14 mouse cellular contexts compared by ENCODE assay signal in the genomic region with DNA sequence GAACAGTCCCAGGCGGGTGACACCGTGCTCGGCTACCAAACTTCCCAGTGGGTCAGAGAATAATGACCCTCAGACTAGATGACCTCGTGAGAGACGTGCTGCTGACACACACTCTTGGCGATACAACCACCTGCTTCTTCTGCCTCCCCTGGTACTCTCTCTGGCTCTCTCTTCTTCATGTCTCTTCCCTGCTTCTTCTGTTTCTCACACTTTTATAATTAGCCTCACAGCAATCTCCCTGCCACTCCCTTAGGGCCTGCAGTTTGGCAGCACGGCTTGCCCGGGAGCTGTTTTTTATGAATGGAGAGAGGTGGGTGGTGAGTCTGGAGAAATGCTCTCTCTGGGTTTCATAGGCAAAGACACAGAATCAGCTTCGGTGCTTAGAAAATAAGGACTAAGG. TPM values are rescaled to one million over a fixed set of nuclear protein-coding genes. Genes with fewer than 3 reads are reported as not detected.
A peak's percentile ranks its signal among the peaks of the same experiment; 100 is the strongest.
DNase-seq lines count a peak whose midpoint lies in the region; ATAC-seq and TF ChIP-seq lines count a peak whose summit lies in the region.
"Had no signal": no experiment of that assay in that cellular context is flagged by ENCODE, and none has a peak within 500 bp of the region (broad histone marks: within the 10 kb centered on the region; RNA-seq: fewer than 3 reads in every experiment).

No protein-coding gene starts in this region.

- peak overlapping the region; percentile 63 for H3K9ac ChIP-seq in heart, embryonic 14.5 days (ENCODE audit: low read length)
- H3K9ac ChIP-seq: hindbrain, embryonic 15.5 days; liver, embryonic 13.5 days had no signal

- no peaks in the 10 kb centered on the region for H3K79me2 ChIP-seq in myocyte (ENCODE audit: control insufficient read depth, insufficient read depth)

- no peaks in the 10 kb centered on the region for H3K27me3 ChIP-seq in heart, embryonic 14.5 days (ENCODE audit: control insufficient read depth, insufficient read depth, low read length)
- H3K27me3 ChIP-seq in myocyte (ENCODE audit: control insufficient read depth, insufficient read depth, insufficient read length): no peaks in the 10 kb centered on the region
- H3K27me3 ChIP-seq: hindbrain, embryonic 15.5 days had no signal

- peak overlapping the region; percentile 38 to 42 for H3K4me3 ChIP-seq in heart, embryonic 14.5 days (ENCODE audit: control insufficient read depth in 1 of 2, insufficient read depth in 1 of 2, low read depth in 1 of 2, low read length in 2 of 2)
- H3K4me3 ChIP-seq in myocyte: no peak overlapping the region
- H3K4me3 ChIP-seq: hindbrain, embryonic 15.5 days; liver, embryonic 13.5 days; midbrain, embryonic 10.5 days had no signal

- DNase-seq in frontal cortex, postnatal 10 days (ENCODE audit: low spot score in 2 of 2): no peak
- no peak for DNase-seq in heart, adult 11 months
- peak; percentile 27 to 36 for DNase-seq in frontal cortex, postnatal 14 days (ENCODE audit: low spot score in 2 of 2)
- no peak for DNase-seq in lung, postnatal 36 days
- DNase-seq in kidney, adult 8-10 months: no peak
- DNase-seq: cerebellum, postnatal 10 days; kidney, adult 11 months; liver, embryonic 13.5 days; lung, postnatal 10 days had no signal

- H3K27ac ChIP-seq in heart, embryonic 14.5 days (replicated peaks in 1 of 2; ENCODE audit: control insufficient read depth in 1 of 2, insufficient read depth in 1 of 2, low read depth in 2 of 2, low read length in 2 of 2): peak overlapping the region; percentile 63 to 78
- H3K27ac ChIP-seq: hindbrain, embryonic 15.5 days; liver, embryonic 13.5 days; midbrain, embryonic 10.5 days had no signal

- peak; percentile 84 for ATAC-seq in frontal cortex, adult (ENCODE audit: low TSS enrichment)
- ATAC-seq in heart, embryonic 14.5 days (ENCODE audit: insufficient number of reproducible peaks, insufficient read depth, low FRiP score, low read depth): no peak

- H3K4me2 ChIP-seq in heart, embryonic 14.5 days (ENCODE audit: low read length): peak overlapping the region; percentile 65
- H3K4me2 ChIP-seq in myocyte (ENCODE audit: low read depth): peak overlapping the region; percentile 53
- H3K4me2 ChIP-seq: hindbrain, embryonic 15.5 days; liver, embryonic 13.5 days had no signal

- H3K9me3 ChIP-seq in heart, embryonic 14.5 days (ENCODE audit: control insufficient read depth, low read length): no peaks in the 10 kb centered on the region
- H3K9me3 ChIP-seq: hindbrain, embryonic 15.5 days; liver, embryonic 13.5 days; midbrain, embryonic 10.5 days had no signal

- H3K4me1 ChIP-seq in heart, embryonic 14.5 days (ENCODE audit: control insufficient read depth in 2 of 2, insufficient read depth in 2 of 2, low read length in 2 of 2): peaks cover 27 to 38% of the 10 kb centered on the region in 2 experiments
- H3K4me1 ChIP-seq: hindbrain, embryonic 15.5 days had no signal

- H3K36me3 ChIP-seq in heart, embryonic 14.5 days (ENCODE audit: control insufficient read depth, insufficient read depth, low read length): no peaks in the 10 kb centered on the region
- H3K36me3 ChIP-seq in myocyte (ENCODE audit: control insufficient read depth, insufficient read depth): no peaks in the 10 kb centered on the region
- H3K36me3 ChIP-seq: hindbrain, embryonic 15.5 days; liver, embryonic 13.5 days; midbrain, embryonic 10.5 days had no signal

- 42% methylated on average over 9 of the region's 9 CpGs for WGBS in heart, embryonic 14.5 days

- no peak for TF ChIP-seq POLR2A in myocyte (IDR thresholded peaks at IDR 0.05; ENCODE audit: insufficient read length, low read depth)

- no peak overlapping the region for H3ac ChIP-seq in myocyte (ENCODE audit: control insufficient read depth, insufficient read length)

TF ChIP-seq in myocyte, 11 proteins besides CTCF, POLR2A, EP300 and RAD21:
- no peak for TF ChIP-seq POLR2AphosphoS2 (IDR thresholded peaks at IDR 0.05; ENCODE audit: insufficient read length, low read depth)
- peak in 1 of 3 experiments; percentile 71 for TF ChIP-seq MYOD1 (IDR thresholded peaks at IDR 0.05; ENCODE audit: control insufficient read depth in 1 of 3, insufficient read length in 2 of 3, low read depth in 2 of 3)

RNA-seq across cellular contexts. Expression of gene Colq, which starts 15.3 kb away (rescaled TPM):
- polyA plus RNA-seq in heart, embryonic 14.5 days (2014; fragmentation: Nextera tagmentation; extraction: Ambion mirVana): 8.5 and 8.9 TPM in 2 replicates
- 3.0 TPM for polyA plus RNA-seq in myocyte (2012; fragmentation: generic; extraction: Trizol)

Comparison
In these comparisons a context has a peak if more than half of its experiments do, and no peak if none do; other contexts are left out.
1. DNase-seq: peak in frontal cortex, postnatal 14 days (2 of 2); none in frontal cortex, postnatal 10 days (0 of 2), heart, adult 11 months (single experiment), lung, postnatal 36 days (single experiment) and kidney, adult 8-10 months (0 of 2).